Mouse (Mus musculus): Measurements from ENCODE around the gene Armh3. TPM values are rescaled to one million over a fixed set of nuclear protein-coding genes. Genes with fewer than 3 reads are reported as not detected.

Armh3 gene
- total and polyA plus RNA-seq, 3 experiments = 1.1 to 4.9 (median 1.9) TPM

GRCm38 (mm10) chr19:45946541-45946940 lies 51.7 kb downstream of the Armh3 start:
- Histone ChIP-seq H3K4me3 (replicated peaks in 1 of 3; ENCODE audit: low read depth in 2 of 3, low read length in 2 of 3, poor library complexity in 1 of 3) (no peak overlapping the region), H3K9ac (ENCODE audit: insufficient read depth, low read depth) (no peak overlapping the region), H3K9me3 (replicated peaks; ENCODE audit: low read length) (no peaks in the 10 kb centered on the region), H3K27ac (ENCODE audit: insufficient read depth, low read depth) (no peak overlapping the region), H3K4me2 (ENCODE audit: insufficient read depth, low read depth, poor library complexity, severe bottlenecking) (no peak overlapping the region), H3K4me1 (ENCODE audit: control insufficient read depth in 1 of 2, insufficient read depth in 2 of 2) (peaks cover 4 to 28% of the 10 kb centered on the region in 2 experiments; a peak in 3 of 4 replicates), H3K79me2 (replicated peaks; ENCODE audit: control insufficient read depth, extremely low read depth, insufficient read depth, poor library complexity, severe bottlenecking) (no peaks in the 10 kb centered on the region), H3K27me3 (replicated peaks) (no peaks in the 10 kb centered on the region), H3K36me3 (replicated peaks in 1 of 2; ENCODE audit: control insufficient read depth in 1 of 2, insufficient read depth in 1 of 2, low read length in 1 of 2) (peaks cover 0 to 5% of the 10 kb centered on the region in 2 experiments)
- DNase-seq (ENCODE audit: extremely low read depth) = no peak
- no peak for TF ChIP-seq MEF2A (IDR thresholded peaks at IDR 0.05; ENCODE audit: borderline replicate concordance, low read depth, low read length)
- TF ChIP-seq MAZ (IDR thresholded peaks at IDR 0.05; ENCODE audit: low read depth, low read length) = no peak
- TF ChIP-seq ZC3H11A (IDR thresholded peaks at IDR 0.05; ENCODE audit: low read depth, low read length) = no peak
- TF ChIP-seq BHLHE40 (IDR thresholded peaks at IDR 0.05; ENCODE audit: low read depth, low read length) = no peak
- TF ChIP-seq POLR2A (IDR thresholded peaks at IDR 0.05; ENCODE audit: low read depth, low read length) = no peak
- TF ChIP-seq KAT2A (IDR thresholded peaks at IDR 0.05; ENCODE audit: insufficient replicate concordance, low read length) = no peak
- no peak for TF ChIP-seq CTCF (conservative IDR thresholded peaks at IDR 0.05 in 1 of 2, IDR thresholded peaks at IDR 0.05 in 1 of 2; ENCODE audit: low read depth in 2 of 2, low read length in 2 of 2)
- no peak for TF ChIP-seq SIN3A (IDR thresholded peaks at IDR 0.05; ENCODE audit: low read length)
- no peak for TF ChIP-seq TCF12 (IDR thresholded peaks at IDR 0.05; ENCODE audit: low read depth, low read length)
- dilution Hi-C loops (cut with MboI; ENCODE audit: extremely low pct_ligation_motif_present, extremely low pct_unique_long_range_greater_than_20kb, low sequenced_read_pairs) = no loop called here
- in situ Hi-C loops (cut with MboI; ENCODE audit: low pct_ligation_motif_present, low pct_unique_long_range_greater_than_20kb, low sequenced_read_pairs) = loop anchor here (5.0 kb wide), 1 partner anchor 134 kb away; no protein-coding TSS in a partner anchor

- in situ Hi-C loops (cut with MboI; ENCODE audit: low pct_ligation_motif_present, low pct_unique_long_range_greater_than_20kb, low sequenced_read_pairs) = loop anchor here (5.0 kb wide), 1 partner anchor 134 kb away; no protein-coding TSS in a partner anchor
- H3K4me2 ChIP-seq (ENCODE audit: insufficient read depth, low read depth, poor library complexity, severe bottlenecking) = no peak overlapping the region
- dilution Hi-C loops (cut with MboI; ENCODE audit: extremely low pct_ligation_motif_present, extremely low pct_unique_long_range_greater_than_20kb, low sequenced_read_pairs) = no loop called here
Measured at GRCm38 (mm10) chr19:45945986-45946385, 52.3 kb downstream of the Armh3 start.

More at GRCm38 (mm10) chr19:45945986-45946385, 52.3 kb downstream of the Armh3 start:
- Histone ChIP-seq H3K79me2 (replicated peaks; ENCODE audit: control insufficient read depth, extremely low read depth, insufficient read depth, poor library complexity, severe bottlenecking) (no peaks in the 10 kb centered on the region), H3K4me1 (ENCODE audit: control insufficient read depth in 1 of 2, insufficient read depth in 2 of 2) (peaks cover 4 to 28% of the 10 kb centered on the region in 2 experiments; a peak in 3 of 4 replicates), H3K27me3 (replicated peaks) (no peaks in the 10 kb centered on the region), H3K36me3 (replicated peaks in 1 of 2; ENCODE audit: control insufficient read depth in 1 of 2, insufficient read depth in 1 of 2, low read length in 1 of 2) (peaks cover 0 to 5% of the 10 kb centered on the region in 2 experiments), H3K27ac (ENCODE audit: insufficient read depth, low read depth) (no peak overlapping the region), H3K9me3 (replicated peaks; ENCODE audit: low read length) (no peaks in the 10 kb centered on the region), H3K4me3 (replicated peaks in 1 of 3; ENCODE audit: low read depth in 2 of 3, low read length in 2 of 3, poor library complexity in 1 of 3) (no peak overlapping the region), H3K9ac (ENCODE audit: insufficient read depth, low read depth) (no peak overlapping the region)
- TF ChIP-seq MAFK (IDR thresholded peaks at IDR 0.05; ENCODE audit: insufficient replicate concordance, low read length) (no peak), RAD21 (IDR thresholded peaks at IDR 0.05; ENCODE audit: low read depth, low read length) (no peak), BHLHE40 (IDR thresholded peaks at IDR 0.05; ENCODE audit: low read depth, low read length) (no peak), UBTF (IDR thresholded peaks at IDR 0.05; ENCODE audit: low read depth, low read length) (no peak), TBP (conservative IDR thresholded peaks at IDR 0.05; ENCODE audit: low read depth, low read length) (no peak), MAZ (IDR thresholded peaks at IDR 0.05; ENCODE audit: low read depth, low read length) (no peak), POLR2A (IDR thresholded peaks at IDR 0.05; ENCODE audit: low read depth, low read length) (no peak), CTCF (conservative IDR thresholded peaks at IDR 0.05 in 1 of 2, IDR thresholded peaks at IDR 0.05 in 1 of 2; ENCODE audit: low read depth in 2 of 2, low read length in 2 of 2) (no peak), ELF1 (IDR thresholded peaks at IDR 0.05; ENCODE audit: low read depth, low read length) (no peak), E2F4 (IDR thresholded peaks at IDR 0.05; ENCODE audit: insufficient replicate concordance, low read depth, low read length) (no peak), CHD2 (IDR thresholded peaks at IDR 0.05; ENCODE audit: low read length) (no peak), JUN (IDR thresholded peaks at IDR 0.05; ENCODE audit: insufficient read depth, low read depth, low read length) (no peak), USF2 (conservative IDR thresholded peaks at IDR 0.05; ENCODE audit: low read depth, low read length) (no peak), ETS1 (conservative IDR thresholded peaks at IDR 0.05; ENCODE audit: low read depth, low read length) (no peak), POLR2AphosphoS2 (IDR thresholded peaks at IDR 0.05; ENCODE audit: low read depth, low read length) (no peak), USF1 (IDR thresholded peaks at IDR 0.05; ENCODE audit: low read depth, low read length) (no peak), IRF4 (IDR thresholded peaks at IDR 0.05; ENCODE audit: low read depth, low read length) (no peak)
- no peak for DNase-seq (ENCODE audit: extremely low read depth)

All from CH12.LX (cell line).